Mouse (Mus musculus) E14TG2a.4 (cell line): ENCODE results near the gene Tbc1d16.

Source experiments
- H3K27me3 ChIP-seq: 2 replicates; pipeline ENCODE4 v1.6.1; 2014; ENCODE audit warnings: low read length, control low read depth; ENCODE audit not compliant: insufficient read depth
- H3K36me3 ChIP-seq: 2 replicates; pipeline ENCODE4 v1.6.1; 2014; ENCODE audit warnings: low read length, control low read depth; ENCODE audit not compliant: insufficient read depth
- H3K4me1 ChIP-seq: replicated peaks from 2 replicates; pipeline ENCODE4 v1.6.1; 2014; ENCODE audit warnings: low read depth, low read length, control low read depth
- H3K4me3 ChIP-seq: replicated peaks from 2 replicates; pipeline ENCODE4 v1.5.1; 2014; ENCODE audit warnings: mild to moderate bottlenecking, low read length
- H3K9me3 ChIP-seq: 2 replicates; pipeline ENCODE4 v1.6.1; 2014; ENCODE audit warnings: low read length, control low read depth
- CTCF ChIP-seq: conservative IDR thresholded peaks from 2 replicates; pipeline ENCODE4 v1.5.1; 2014; ENCODE audit warnings: low read length
- NANOG ChIP-seq: IDR thresholded peaks from 2 replicates; pipeline ENCODE4 v1.6.1; 2014; ENCODE audit warnings: borderline replicate concordance, low read length, mixed read lengths
- POU5F1 ChIP-seq: IDR thresholded peaks from 2 replicates; pipeline ENCODE4 v1.6.1; 2014; ENCODE audit warnings: low read length, borderline replicate concordance

Tbc1d16 gene

DNA sequence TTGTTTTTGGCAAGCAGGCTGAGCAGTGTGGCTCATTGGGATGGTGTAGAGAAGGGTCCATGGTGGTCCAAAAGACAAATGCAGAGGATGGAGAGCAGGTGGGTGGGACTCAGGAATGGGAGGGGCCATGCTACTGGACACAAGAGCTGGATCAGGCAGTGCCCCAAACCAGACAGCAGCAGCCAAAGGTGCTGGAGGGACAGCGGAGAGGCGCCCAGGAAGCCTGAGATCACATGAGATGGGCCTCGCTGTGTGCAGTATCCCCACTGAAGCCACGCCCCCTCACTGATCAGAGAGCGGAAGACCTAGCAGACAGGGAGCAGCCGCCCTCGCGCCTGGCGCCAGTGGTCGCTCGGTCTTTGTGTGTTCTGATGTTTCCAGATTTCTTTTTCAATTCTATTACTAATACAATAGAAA, 10.0 kb upstream of the Tbc1d16 start:
- Histone ChIP-seq H3K4me3 (peak overlapping the region; percentile 69), H3K9me3 (no peaks in the 10 kb centered on the region), H3K4me1 (peaks cover 72% of the 10 kb centered on the region), H3K36me3 (no peaks in the 10 kb centered on the region), H3K27me3 (peaks cover 37% of the 10 kb centered on the region)
- TF ChIP-seq POU5F1, result no peak
- TF ChIP-seq CTCF, result no peak
- no peak for TF ChIP-seq NANOG

DNA sequence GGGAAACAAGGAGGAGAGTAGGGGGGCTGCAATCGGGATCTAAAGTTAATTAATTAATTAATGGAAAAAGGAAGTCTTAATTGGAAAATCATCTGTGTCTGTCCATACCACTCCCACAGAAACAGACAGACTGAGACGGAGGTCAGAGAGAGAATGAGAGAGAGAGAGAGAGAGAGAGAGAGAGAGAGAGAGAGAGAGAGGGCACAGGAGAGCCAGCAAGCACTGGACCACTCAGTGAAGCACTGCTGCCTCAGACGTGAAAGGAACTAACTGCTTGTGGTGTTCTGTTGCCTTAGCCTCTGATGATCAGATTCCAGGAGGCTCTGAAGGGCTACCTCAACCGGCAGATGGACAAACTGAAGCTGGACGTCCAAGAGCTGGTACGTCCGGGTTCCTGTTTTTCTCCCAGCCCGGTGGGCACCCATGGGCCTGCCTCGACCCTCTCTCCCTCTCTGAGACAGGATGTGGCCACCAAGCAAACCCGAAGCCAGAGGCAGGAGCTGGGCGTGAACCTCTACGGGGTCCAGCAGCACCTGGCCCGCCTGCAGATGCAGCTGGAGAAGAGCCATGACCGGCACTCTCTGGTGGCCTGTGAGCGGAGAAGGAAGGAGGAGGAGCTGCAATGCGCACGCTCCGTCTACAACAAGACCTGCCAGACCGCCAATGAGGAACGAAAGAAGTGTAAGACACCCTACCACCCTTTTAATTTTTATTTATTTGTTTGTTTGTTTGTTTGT, 9.4 kb upstream of the Tbc1d16 start:
- H3K4me1 ChIP-seq, result peaks cover 67% of the 10 kb centered on the region
- H3K36me3 ChIP-seq, result no peaks in the 10 kb centered on the region
- H3K4me3 ChIP-seq, result peak overlapping the region; percentile 69
- no peaks in the 10 kb centered on the region for H3K9me3 ChIP-seq
- peaks cover 31% of the 10 kb centered on the region for H3K27me3 ChIP-seq
- no peak for TF ChIP-seq NANOG
- TF ChIP-seq CTCF, result no peak
- TF ChIP-seq POU5F1, result no peak

DNA sequence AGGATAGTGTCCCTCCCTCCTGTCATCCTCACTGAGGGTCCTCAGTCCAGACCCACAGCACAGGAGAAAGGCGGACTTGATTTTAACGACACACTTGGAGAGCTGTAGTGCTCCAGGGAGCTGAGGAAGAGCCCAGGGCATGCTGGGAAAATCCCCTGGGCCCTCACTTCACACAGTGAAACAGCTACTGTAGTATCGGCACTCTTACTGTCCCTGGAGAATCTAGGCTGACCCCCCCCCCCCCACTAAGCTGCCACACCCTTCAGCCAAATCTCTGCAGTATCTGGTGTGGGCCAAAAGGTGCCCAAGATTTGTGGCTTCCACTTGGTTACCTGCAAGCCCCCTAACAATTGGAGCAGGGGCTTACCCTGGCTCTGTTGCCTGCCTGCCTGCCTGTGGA, 8.7 kb upstream of the Tbc1d16 start:
- no peaks in the 10 kb centered on the region for H3K9me3 ChIP-seq
- no peak overlapping the region for H3K4me3 ChIP-seq
- peaks cover 28% of the 10 kb centered on the region for H3K27me3 ChIP-seq
- TF ChIP-seq POU5F1, result no peak
- TF ChIP-seq NANOG, result no peak
- no peak for TF ChIP-seq CTCF
- no peaks in the 10 kb centered on the region for H3K36me3 ChIP-seq
- H3K4me1 ChIP-seq, result peaks cover 59% of the 10 kb centered on the region

DNA sequence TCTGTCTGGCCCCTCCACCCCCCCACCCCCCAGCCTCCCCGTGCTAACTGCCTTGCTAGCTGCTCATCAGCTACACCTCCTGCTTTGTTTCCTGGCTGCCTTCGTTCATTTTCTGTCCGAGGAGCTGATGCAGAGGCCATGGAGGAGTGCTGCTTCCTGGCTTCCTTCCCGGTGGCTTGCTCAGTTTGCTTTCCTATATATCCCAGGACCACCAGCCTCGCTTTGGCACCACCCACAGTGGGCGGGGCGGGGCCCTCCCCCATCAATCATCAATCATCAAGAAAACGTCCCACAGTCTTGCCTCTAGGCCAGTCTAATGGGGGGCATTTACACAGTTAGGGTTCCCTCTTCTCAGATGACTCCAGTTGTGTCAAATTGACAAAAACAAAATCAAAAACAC, 8.1 kb upstream of the Tbc1d16 start:
- TF ChIP-seq POU5F1, result no peak
- no peak for TF ChIP-seq CTCF

DNA sequence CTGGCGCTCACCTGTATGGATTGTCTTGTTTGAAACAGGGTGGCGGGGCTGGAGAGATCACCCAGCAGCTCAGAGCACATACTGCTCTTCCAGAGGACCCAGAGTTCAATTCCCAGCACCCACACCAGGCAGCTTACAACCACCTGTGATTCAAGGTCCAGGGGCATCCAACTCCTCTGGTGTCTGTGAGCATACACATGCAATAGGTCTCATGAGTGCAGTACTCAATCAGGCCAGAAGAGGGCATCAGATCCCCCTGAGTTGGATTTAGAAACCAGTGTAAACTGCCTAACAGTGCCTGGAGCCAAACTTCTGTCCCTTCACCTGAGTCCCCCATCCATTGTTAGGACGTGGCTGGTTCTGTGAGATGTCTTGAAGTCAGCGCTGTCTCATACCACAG, 7.3 kb upstream of the Tbc1d16 start:
- Histone ChIP-seq H3K9me3 (no peaks in the 10 kb centered on the region), H3K27me3 (peaks cover 35% of the 10 kb centered on the region), H3K36me3 (no peaks in the 10 kb centered on the region), H3K4me1 (peaks cover 56% of the 10 kb centered on the region), H3K4me3 (no peak overlapping the region)
- TF ChIP-seq CTCF (peak; percentile 92), POU5F1 (no peak)

More for the DNA sequence above, 8.1 kb upstream of the Tbc1d16 start:
- H3K9me3 ChIP-seq, result no peaks in the 10 kb centered on the region
- peaks cover 29% of the 10 kb centered on the region for H3K27me3 ChIP-seq
- peaks cover 57% of the 10 kb centered on the region for H3K4me1 ChIP-seq
- peak overlapping the region; percentile 35; the same call in 1 of the 2 replicates for H3K4me3 ChIP-seq
- H3K36me3 ChIP-seq, result no peaks in the 10 kb centered on the region

DNA sequence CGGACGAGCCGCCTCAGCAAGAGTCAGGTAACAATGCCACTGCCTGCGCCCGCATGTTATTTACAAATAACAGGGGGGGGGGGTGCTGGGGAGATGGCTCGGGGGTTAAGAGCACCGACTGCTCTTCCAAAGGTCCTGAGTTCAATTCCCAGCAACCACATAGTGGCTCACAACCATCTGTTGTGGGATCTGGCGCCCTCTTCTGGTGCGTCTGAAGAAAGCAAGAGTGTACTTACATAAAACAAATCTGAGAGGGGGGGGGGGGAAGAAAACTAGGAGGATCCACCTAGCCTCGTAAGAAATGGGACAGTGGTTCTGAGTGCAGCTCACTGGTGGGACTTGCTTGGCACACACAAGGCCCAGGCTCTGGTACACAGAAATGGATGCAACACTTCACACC, 6.5 kb upstream of the Tbc1d16 start:
- H3K9me3 ChIP-seq, result no peaks in the 10 kb centered on the region
- H3K36me3 ChIP-seq, result no peaks in the 10 kb centered on the region
- peaks cover 48% of the 10 kb centered on the region for H3K4me1 ChIP-seq
- H3K4me3 ChIP-seq, result no peak overlapping the region
- TF ChIP-seq CTCF (peak; percentile 42), POU5F1 (no peak)
- H3K27me3 ChIP-seq, result peaks cover 36% of the 10 kb centered on the region

DNA sequence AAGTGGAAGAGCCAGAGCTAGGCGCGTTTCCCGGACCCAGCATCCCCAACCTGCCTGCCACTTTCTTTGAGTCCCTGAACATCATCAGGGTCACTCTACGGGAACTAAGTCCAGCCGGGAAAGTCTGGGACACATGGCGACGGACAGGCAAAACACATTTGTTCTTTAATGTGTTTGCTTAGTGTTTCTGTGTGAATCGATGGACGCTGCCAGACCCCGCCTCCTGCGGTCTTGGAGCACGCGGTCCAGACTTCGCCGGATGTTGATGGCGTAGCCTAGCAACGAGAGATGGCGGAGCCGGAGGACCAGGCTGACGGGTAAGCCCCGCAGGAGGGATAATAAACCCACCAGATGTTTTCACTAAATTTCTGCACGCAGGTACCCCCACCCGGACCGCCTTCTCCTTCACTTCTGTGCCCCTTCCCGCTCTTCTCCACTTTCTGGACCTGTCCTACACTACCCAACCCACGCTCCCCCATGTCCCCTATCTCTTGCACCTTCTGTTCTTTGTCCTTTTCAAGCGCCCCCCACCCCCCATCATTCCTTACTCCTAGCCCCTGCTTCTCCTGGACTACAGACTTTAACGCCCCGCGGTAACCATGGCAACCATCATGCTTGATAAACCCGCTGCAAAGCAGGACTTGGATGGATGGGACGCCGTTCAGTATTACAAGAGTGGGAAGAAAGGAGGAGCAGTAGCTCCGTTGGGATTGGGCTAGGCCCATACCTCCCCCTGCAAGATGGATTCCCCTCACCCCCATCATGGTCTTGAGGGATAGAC, 737 bp upstream of the Tbc1d16 start:
- no peaks in the 10 kb centered on the region for H3K36me3 ChIP-seq
- H3K27me3 ChIP-seq, result peaks cover 74% of the 10 kb centered on the region
- H3K4me3 ChIP-seq, result peak overlapping the region; percentile 90
- H3K9me3 ChIP-seq, result no peaks in the 10 kb centered on the region
- H3K4me1 ChIP-seq, result peaks cover 31% of the 10 kb centered on the region
- TF ChIP-seq POU5F1 (no peak), CTCF (no peak), NANOG (no peak)

DNA sequence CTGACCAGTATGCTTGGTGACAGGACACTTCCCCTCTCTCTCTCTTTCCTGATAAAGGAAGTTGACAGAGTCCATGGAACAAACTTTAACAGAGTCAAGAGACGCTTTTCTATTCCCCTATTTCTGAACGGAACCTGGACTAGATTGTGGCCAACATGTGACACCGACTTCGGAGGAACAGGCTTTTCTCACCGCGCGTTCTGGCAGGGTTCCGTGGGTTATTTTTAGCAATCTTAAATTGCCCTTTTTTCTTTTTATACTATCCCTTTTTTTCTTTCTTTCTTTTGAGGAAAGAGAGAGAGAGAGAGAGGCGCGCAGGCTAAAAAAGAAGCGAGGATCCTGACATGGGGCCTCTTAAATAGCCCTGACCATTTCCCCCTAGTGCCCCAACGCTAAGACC, 708 bp downstream of the Tbc1d16 start:
- TF ChIP-seq POU5F1 (no peak), CTCF (no peak), NANOG (no peak)
- Histone ChIP-seq H3K4me3 (peak overlapping the region; percentile 90), H3K9me3 (peaks cover 5% of the 10 kb centered on the region; the same call in 1 of the 2 replicates), H3K36me3 (no peaks in the 10 kb centered on the region), H3K4me1 (peaks cover 45% of the 10 kb centered on the region), H3K27me3 (peaks cover 87% of the 10 kb centered on the region)

DNA sequence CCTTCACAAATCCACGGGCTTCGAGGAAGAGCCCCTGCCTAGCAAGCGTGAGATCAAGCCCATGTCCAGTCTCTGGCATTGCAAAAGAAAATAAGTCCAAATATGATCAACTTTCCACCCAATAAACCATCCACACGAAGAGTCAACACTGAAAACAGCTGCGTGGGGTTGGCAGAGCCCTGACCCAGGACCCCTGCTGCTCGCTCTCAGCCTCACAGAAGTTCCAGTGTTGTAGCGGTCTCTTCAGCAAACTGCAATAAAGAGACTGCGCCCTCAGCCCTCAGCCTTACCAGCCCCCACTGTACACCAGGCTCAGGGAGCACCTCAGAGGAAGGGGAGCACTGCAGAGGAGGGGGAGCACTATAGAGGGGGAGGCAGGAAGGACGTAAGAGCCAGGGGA, 2.7 kb downstream of the Tbc1d16 start:
- Histone ChIP-seq H3K9me3 (peaks cover 5% of the 10 kb centered on the region; the same call in 1 of the 2 replicates), H3K27me3 (peaks cover 85% of the 10 kb centered on the region), H3K36me3 (no peaks in the 10 kb centered on the region), H3K4me1 (peaks cover 63% of the 10 kb centered on the region), H3K4me3 (no peak overlapping the region)
- TF ChIP-seq CTCF (no peak), NANOG (no peak), POU5F1 (no peak)
